Mouse (Mus musculus) ES-Bruce4 (cell line): ENCODE measurements around the gene Cxadr. TPM values are rescaled to one million over a fixed set of nuclear protein-coding genes. Genes with fewer than 3 reads are reported as not detected.
A peak's percentile ranks its signal among the peaks of the same experiment; 100 is the strongest.

Experiments
- H3K27ac ChIP-seq: 2 replicates; pipeline ENCODE4 v1.5.1; 2012; ENCODE audit warnings: low read length, inconsistent platforms; ENCODE audit not compliant: insufficient read depth
- H3K27me3 ChIP-seq: 2 replicates; pipeline ENCODE4 v1.6.1; 2012; ENCODE audit warnings: mild to moderate bottlenecking, low read length, inconsistent platforms; ENCODE audit not compliant: control insufficient read depth, poor library complexity, insufficient read depth, severe bottlenecking
- H3K36me3 ChIP-seq: 2 replicates; pipeline ENCODE4 v1.6.1; 2012; ENCODE audit warnings: inconsistent platforms, mild to moderate bottlenecking, low read length, moderate library complexity; ENCODE audit not compliant: control insufficient read depth, poor library complexity, insufficient read depth, severe bottlenecking
- H3K4me1 ChIP-seq: one replicate; pipeline ENCODE4 v1.8.1; 2011; ENCODE audit warnings: low read length; ENCODE audit not compliant: control insufficient read depth, insufficient read depth
- H3K4me3 ChIP-seq: 2 replicates; pipeline ENCODE4 v1.5.1; 2011; ENCODE audit warnings: low read depth, mild to moderate bottlenecking, low read length
- H3K9ac ChIP-seq: 2 replicates; pipeline ENCODE4 v1.6.1; 2012; ENCODE audit warnings: low read depth, mild to moderate bottlenecking, inconsistent platforms; ENCODE audit not compliant: poor library complexity, severe bottlenecking
- H3K9me3 ChIP-seq: replicated peaks from 2 replicates; pipeline ENCODE4 v1.6.1; 2012; ENCODE audit warnings: mild to moderate bottlenecking, low read length, inconsistent platforms; ENCODE audit not compliant: control insufficient read depth, poor library complexity, insufficient read depth, severe bottlenecking
- CTCF ChIP-seq: IDR thresholded peaks from one replicate; pipeline ENCODE4 v1.8.1; 2011; ENCODE audit warnings: low read depth, low read length
- EP300 ChIP-seq: IDR thresholded peaks from 2 replicates; pipeline ENCODE4 v1.6.1; 2011; ENCODE audit warnings: low read depth, low read length; ENCODE audit not compliant: insufficient read depth
- POLR2A ChIP-seq: IDR thresholded peaks from one replicate; pipeline ENCODE4 v1.8.1; 2011; ENCODE audit warnings: low read length; ENCODE audit not compliant: insufficient read depth
- polyA plus RNA-seq: library from polyadenylated mRNA; stranded (reverse); fragments of >200 nt; gene quantifications from 2 replicates; pipeline ENCODE4 v1.2.4, GENCODE M21; 2011; ENCODE audit warnings: low read depth; ENCODE audit not compliant: missing spikeins, insufficient read depth, insufficient read length

The Cxadr gene
- polyA plus RNA-seq, 1 experiment, result 24.4 TPM

GRCm38 (mm10) chr16:78314026-78314425 is 12.7 kb downstream of the Cxadr start:
- H3K9ac ChIP-seq, result no peak overlapping the region
- H3K4me1 ChIP-seq, result peaks cover 2% of the 10 kb centered on the region
- no peaks in the 10 kb centered on the region for H3K36me3 ChIP-seq
- no peak overlapping the region for H3K4me3 ChIP-seq
- TF ChIP-seq POLR2A (no peak), CTCF (no peak), EP300 (no peak)
- no peak overlapping the region for H3K27ac ChIP-seq
- no peaks in the 10 kb centered on the region for H3K27me3 ChIP-seq
- H3K9me3 ChIP-seq, result no peaks in the 10 kb centered on the region

GRCm38 (mm10) chr16:78316849-78317248 is 15.6 kb downstream of the Cxadr start:
- TF ChIP-seq CTCF (peak; percentile 62), EP300 (no peak), POLR2A (no peak)
- no peaks in the 10 kb centered on the region for H3K36me3 ChIP-seq
- no peak overlapping the region for H3K9ac ChIP-seq
- H3K27me3 ChIP-seq, result no peaks in the 10 kb centered on the region
- H3K4me3 ChIP-seq, result no peak overlapping the region
- no peaks in the 10 kb centered on the region for H3K9me3 ChIP-seq
- H3K27ac ChIP-seq, result no peak overlapping the region
- H3K4me1 ChIP-seq, result peaks cover 2% of the 10 kb centered on the region

GRCm38 (mm10) chr16:78317960-78318359 is 16.7 kb downstream of the Cxadr start:
- TF ChIP-seq POLR2A (no peak), EP300 (no peak), CTCF (no peak)

GRCm38 (mm10) chr16:78319711-78320110 is 18.4 kb downstream of the Cxadr start:
- Histone ChIP-seq H3K27ac (no peak overlapping the region), H3K9me3 (no peaks in the 10 kb centered on the region), H3K9ac (no peak overlapping the region), H3K36me3 (no peaks in the 10 kb centered on the region), H3K4me3 (no peak overlapping the region), H3K27me3 (no peaks in the 10 kb centered on the region), H3K4me1 (no peaks in the 10 kb centered on the region)
- TF ChIP-seq POLR2A (no peak), CTCF (no peak), EP300 (no peak)

More at GRCm38 (mm10) chr16:78317960-78318359, 16.7 kb downstream of the Cxadr start:
- Histone ChIP-seq H3K4me3 (no peak overlapping the region), H3K4me1 (peaks cover 2% of the 10 kb centered on the region), H3K36me3 (no peaks in the 10 kb centered on the region), H3K9me3 (no peaks in the 10 kb centered on the region), H3K27ac (no peak overlapping the region), H3K27me3 (no peaks in the 10 kb centered on the region), H3K9ac (no peak overlapping the region)

GRCm38 (mm10) chr16:78321559-78321958 is 20.3 kb downstream of the Cxadr start:
- Histone ChIP-seq H3K27me3 (no peaks in the 10 kb centered on the region), H3K9me3 (no peaks in the 10 kb centered on the region), H3K4me1 (no peaks in the 10 kb centered on the region), H3K9ac (no peak overlapping the region), H3K36me3 (0 out of 2 replicates have a peak, but pooled peaks cover 2% of the 10 kb centered on the region), H3K27ac (no peak overlapping the region), H3K4me3 (no peak overlapping the region)
- TF ChIP-seq EP300 (no peak), POLR2A (no peak), CTCF (no peak)

- no peak overlapping the region for H3K9ac ChIP-seq
- TF ChIP-seq POLR2A (no peak), EP300 (no peak), CTCF (no peak)
- no peak overlapping the region for H3K4me3 ChIP-seq
- no peaks in the 10 kb centered on the region for H3K27me3 ChIP-seq
- 0 out of 2 replicates have a peak, but pooled peaks cover 2% of the 10 kb centered on the region for H3K36me3 ChIP-seq
- H3K27ac ChIP-seq, result no peak overlapping the region
- H3K9me3 ChIP-seq, result no peaks in the 10 kb centered on the region
- H3K4me1 ChIP-seq, result no peaks in the 10 kb centered on the region
Measured at GRCm38 (mm10) chr16:78322140-78322539, 20.9 kb downstream of the Cxadr start.
